Mouse (Mus musculus): ENCODE measurements at regions not wholly inside any gene's neighbourhood (a gene's known extent, or its start where the extent isn't known, plus 50 kb on each side); places are given as distances from the start of the nearest gene placed in this dataset.

DNA sequence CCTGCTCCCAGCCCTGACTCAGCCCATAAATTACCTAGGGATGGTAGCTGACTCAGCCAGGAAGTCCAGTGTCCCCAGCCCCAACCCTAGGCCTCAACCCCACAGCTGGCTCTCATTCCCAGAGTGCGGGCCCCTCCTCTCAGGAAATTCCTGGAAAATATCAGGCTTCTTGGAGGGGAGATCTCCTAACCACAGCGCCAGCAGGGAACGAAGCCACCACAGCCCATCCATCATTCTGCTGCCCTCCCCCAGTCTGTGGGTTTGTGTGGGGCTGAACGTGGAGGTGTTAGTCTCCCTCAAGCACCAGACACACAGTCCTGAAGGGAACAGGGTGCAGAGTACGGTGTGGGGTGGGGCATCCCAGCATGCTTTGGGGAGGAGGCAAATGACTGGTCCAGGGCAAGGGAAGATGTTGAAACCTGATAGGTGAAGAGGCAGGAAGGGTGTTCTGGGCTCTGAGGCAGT, 143.2 kb downstream of the Zfp36l2 start:
- H3K4me2 ChIP-seq (replicated peaks; ENCODE audit: low read depth, low read length), result no peak overlapping the region
- no peaks in the 10 kb centered on the region for H3K4me1 ChIP-seq (replicated peaks; ENCODE audit: control insufficient read depth, insufficient read depth, low read length)
- H3K36me3 ChIP-seq (ENCODE audit: control insufficient read depth, insufficient read depth, low read length), result no peaks in the 10 kb centered on the region
- no peak overlapping the region for H3K9ac ChIP-seq (ENCODE audit: low read depth, low read length)
- H3K27ac ChIP-seq (ENCODE audit: low read depth, low read length), result no peak overlapping the region
- ATAC-seq (ENCODE audit: low FRiP score), result peak; percentile 35; the same call in 1 of the 2 replicates
- H3K4me3 ChIP-seq (ENCODE audit: low read depth, low read length), result no peak overlapping the region
- no peak for DNase-seq (ENCODE audit: low spot score)
- no peaks in the 10 kb centered on the region for H3K9me3 ChIP-seq (ENCODE audit: control insufficient read depth, low read length)
- WGBS, result 46% methylated on average over 5 of the region's 5 CpGs
- no peaks in the 10 kb centered on the region for H3K27me3 ChIP-seq (ENCODE audit: control insufficient read depth, insufficient read depth, low read length)

DNA sequence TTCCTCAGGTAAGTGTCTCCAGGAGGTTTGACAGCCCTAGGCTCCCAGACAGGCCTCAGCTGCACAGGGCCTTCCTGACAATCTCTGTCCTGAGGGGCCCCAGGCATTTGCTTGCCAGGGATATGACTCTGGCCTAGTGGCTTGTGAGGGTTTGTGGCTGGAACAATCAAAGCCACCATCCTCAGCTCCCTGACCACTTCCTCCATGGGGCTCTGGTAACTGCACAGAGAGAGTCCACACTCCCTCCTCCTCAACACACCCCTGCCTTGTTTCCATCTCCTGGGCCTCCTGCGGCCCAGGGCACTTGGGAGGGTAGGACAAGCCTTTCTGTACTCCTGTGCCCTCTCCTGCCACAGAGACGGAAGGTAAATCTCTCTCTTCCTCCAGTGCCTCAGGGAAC, 144.6 kb downstream of the Zfp36l2 start:
- H3K4me3 ChIP-seq (ENCODE audit: low read depth, low read length), result no peak overlapping the region
- WGBS, result 71% methylated on average over 2 of the region's 2 CpGs
- DNase-seq (ENCODE audit: low spot score), result no peak
- no peaks in the 10 kb centered on the region for H3K36me3 ChIP-seq (ENCODE audit: control insufficient read depth, insufficient read depth, low read length)
- no peak overlapping the region for H3K4me2 ChIP-seq (replicated peaks; ENCODE audit: low read depth, low read length)
- H3K27me3 ChIP-seq (ENCODE audit: control insufficient read depth, insufficient read depth, low read length), result no peaks in the 10 kb centered on the region
- no peaks in the 10 kb centered on the region for H3K4me1 ChIP-seq (replicated peaks; ENCODE audit: control insufficient read depth, insufficient read depth, low read length)
- no peak overlapping the region for H3K9ac ChIP-seq (ENCODE audit: low read depth, low read length)
- H3K9me3 ChIP-seq (ENCODE audit: control insufficient read depth, low read length), result no peaks in the 10 kb centered on the region
- no peak for ATAC-seq (ENCODE audit: low FRiP score)
- H3K27ac ChIP-seq (ENCODE audit: low read depth, low read length), result no peak overlapping the region

DNA sequence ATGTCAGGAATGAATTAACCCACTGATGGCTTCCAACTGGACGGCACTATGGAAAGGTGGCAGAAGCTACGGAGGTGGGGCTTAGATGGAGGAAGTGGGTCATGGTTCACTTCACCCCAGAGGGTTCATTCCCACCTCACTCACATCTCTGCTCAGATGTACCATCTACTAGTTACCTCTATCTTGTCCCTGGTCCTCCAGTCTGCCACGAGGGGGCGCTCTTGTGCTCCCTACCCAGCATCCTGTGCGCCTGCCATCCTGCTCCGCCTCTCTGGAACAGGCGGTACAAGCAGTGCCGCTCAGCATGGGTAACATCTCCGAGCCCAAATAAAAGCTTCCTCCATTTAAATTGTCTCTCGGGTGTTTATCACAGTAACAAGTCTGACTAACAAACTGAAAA, 148.3 kb downstream of the Zfp36l2 start:
- no peak for DNase-seq (ENCODE audit: low spot score)
- Histone ChIP-seq H3K4me2 (replicated peaks; ENCODE audit: low read depth, low read length) (no peak overlapping the region), H3K4me3 (ENCODE audit: low read depth, low read length) (no peak overlapping the region), H3K27me3 (ENCODE audit: control insufficient read depth, insufficient read depth, low read length) (no peaks in the 10 kb centered on the region), H3K4me1 (replicated peaks; ENCODE audit: control insufficient read depth, insufficient read depth, low read length) (no peaks in the 10 kb centered on the region), H3K9ac (ENCODE audit: low read depth, low read length) (no peak overlapping the region), H3K9me3 (ENCODE audit: control insufficient read depth, low read length) (no peaks in the 10 kb centered on the region), H3K27ac (ENCODE audit: low read depth, low read length) (no peak overlapping the region), H3K36me3 (ENCODE audit: control insufficient read depth, insufficient read depth, low read length) (no peaks in the 10 kb centered on the region)
- 81% methylated on average over 10 of the region's 10 CpGs for WGBS
- no peak for ATAC-seq (ENCODE audit: low FRiP score)

DNA sequence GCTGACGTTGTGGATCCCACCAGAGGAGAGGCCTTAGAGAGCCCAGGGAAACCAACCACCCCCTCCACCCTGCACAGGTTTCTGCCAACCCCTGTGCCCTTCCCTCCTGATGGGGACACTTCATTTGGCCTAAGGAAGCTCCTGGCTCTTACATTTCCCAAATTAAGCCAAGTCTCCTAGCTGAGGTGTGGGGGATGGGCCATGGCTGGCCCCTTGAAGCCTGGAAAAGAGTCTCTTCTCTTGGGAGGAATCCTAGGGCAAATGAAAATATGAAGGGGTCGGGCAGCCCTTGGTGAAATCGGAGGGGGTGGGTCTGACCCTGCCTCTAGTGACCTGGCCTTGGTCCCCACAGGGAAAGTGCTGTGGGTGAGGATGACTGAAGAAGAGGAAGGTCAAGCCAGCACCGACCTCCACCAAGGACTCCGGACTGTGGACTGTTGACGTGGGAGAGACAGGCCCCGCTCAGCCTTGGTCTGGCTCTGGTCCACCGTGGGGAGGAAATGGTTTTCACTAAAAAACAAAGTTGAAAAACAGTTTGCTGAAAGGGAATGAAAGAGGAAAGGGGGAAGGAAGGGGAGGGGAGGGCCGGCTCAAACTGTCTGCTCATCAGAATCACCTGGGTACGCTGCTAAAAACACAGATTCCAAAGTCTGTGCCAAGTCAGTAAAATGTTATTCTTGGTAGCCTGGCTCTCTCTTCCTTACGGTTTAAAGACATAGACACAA, 150.0 kb downstream of the Zfp36l2 start:
- Histone ChIP-seq H3K4me3 (ENCODE audit: low read depth, low read length) (no peak overlapping the region), H3K4me2 (replicated peaks; ENCODE audit: low read depth, low read length) (no peak overlapping the region), H3K27ac (ENCODE audit: low read depth, low read length) (no peak overlapping the region), H3K4me1 (replicated peaks; ENCODE audit: control insufficient read depth, insufficient read depth, low read length) (no peaks in the 10 kb centered on the region; the same call in 1 of the 2 replicates), H3K27me3 (ENCODE audit: control insufficient read depth, insufficient read depth, low read length) (no peaks in the 10 kb centered on the region), H3K9me3 (ENCODE audit: control insufficient read depth, low read length) (no peaks in the 10 kb centered on the region), H3K9ac (ENCODE audit: low read depth, low read length) (no peak overlapping the region), H3K36me3 (ENCODE audit: control insufficient read depth, insufficient read depth, low read length) (no peaks in the 10 kb centered on the region)
- ATAC-seq (ENCODE audit: low FRiP score), result no peak
- DNase-seq (ENCODE audit: low spot score), result no peak
- WGBS, result 65% methylated on average over 11 of the region's 11 CpGs

DNA sequence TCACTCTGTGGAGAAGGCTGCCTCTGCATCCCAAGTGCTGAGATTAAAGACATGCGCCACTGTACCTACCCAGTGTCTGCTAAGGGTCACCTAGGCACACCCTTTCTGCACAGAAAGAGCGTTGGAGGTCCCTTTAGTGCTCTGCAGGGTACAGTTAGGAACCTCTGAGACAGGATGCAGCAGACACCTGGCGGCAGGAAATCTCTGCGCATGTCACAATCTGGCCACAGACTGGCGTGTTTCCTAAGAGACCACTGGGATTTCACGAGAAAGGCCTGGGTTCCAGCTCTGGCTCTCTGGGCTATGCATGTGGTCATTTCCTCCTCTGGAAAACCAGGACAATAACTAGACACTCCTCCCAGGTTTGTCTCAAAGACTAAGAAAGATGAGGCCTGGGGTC, 151.7 kb downstream of the Zfp36l2 start:
- H3K27ac ChIP-seq (ENCODE audit: low read depth, low read length), result no peak overlapping the region
- no peak overlapping the region for H3K4me2 ChIP-seq (replicated peaks; ENCODE audit: low read depth, low read length)
- DNase-seq (ENCODE audit: low spot score) (no peak), ATAC-seq (ENCODE audit: low FRiP score) (no peak)
- no peaks in the 10 kb centered on the region for H3K36me3 ChIP-seq (ENCODE audit: control insufficient read depth, insufficient read depth, low read length)
- H3K9me3 ChIP-seq (ENCODE audit: control insufficient read depth, low read length), result no peaks in the 10 kb centered on the region
- H3K9ac ChIP-seq (ENCODE audit: low read depth, low read length), result no peak overlapping the region
- no peaks in the 10 kb centered on the region; the same call in 1 of the 2 replicates for H3K4me1 ChIP-seq (replicated peaks; ENCODE audit: control insufficient read depth, insufficient read depth, low read length)
- no peaks in the 10 kb centered on the region for H3K27me3 ChIP-seq (ENCODE audit: control insufficient read depth, insufficient read depth, low read length)
- 86% methylated on average over 6 of the region's 6 CpGs for WGBS
- no peak overlapping the region for H3K4me3 ChIP-seq (ENCODE audit: low read depth, low read length)

DNA sequence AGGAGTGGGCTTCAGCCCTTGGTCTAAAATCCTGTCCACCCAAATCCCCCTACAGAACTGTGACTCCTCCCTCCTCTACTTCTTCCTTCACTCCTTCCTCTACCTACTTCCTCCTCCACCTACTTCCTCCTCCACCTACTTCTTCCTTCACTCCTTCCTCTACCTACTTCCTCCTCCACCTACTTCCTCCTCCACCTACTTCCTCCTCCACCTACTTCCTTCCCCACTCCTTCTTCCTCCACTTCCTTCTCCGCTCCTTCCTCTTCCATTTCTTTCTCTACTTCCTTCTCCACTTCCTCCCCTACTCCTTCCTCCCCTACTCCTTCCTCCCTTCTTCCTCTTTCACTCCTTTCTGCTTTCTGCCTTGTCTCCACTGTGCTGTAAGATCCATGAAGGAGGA, 152.9 kb downstream of the Zfp36l2 start:
- DNase-seq (ENCODE audit: low spot score), result no peak
- 85% methylated on average over 1 of the region's 1 CpGs for WGBS
- Histone ChIP-seq H3K27me3 (ENCODE audit: control insufficient read depth, insufficient read depth, low read length) (no peaks in the 10 kb centered on the region), H3K4me3 (ENCODE audit: low read depth, low read length) (no peak overlapping the region), H3K4me1 (replicated peaks; ENCODE audit: control insufficient read depth, insufficient read depth, low read length) (no peaks in the 10 kb centered on the region; the same call in 1 of the 2 replicates), H3K4me2 (replicated peaks; ENCODE audit: low read depth, low read length) (no peak overlapping the region), H3K9ac (ENCODE audit: low read depth, low read length) (no peak overlapping the region), H3K9me3 (ENCODE audit: control insufficient read depth, low read length) (no peaks in the 10 kb centered on the region), H3K36me3 (ENCODE audit: control insufficient read depth, insufficient read depth, low read length) (no peaks in the 10 kb centered on the region), H3K27ac (ENCODE audit: low read depth, low read length) (no peak overlapping the region)
- no peak for ATAC-seq (ENCODE audit: low FRiP score)

DNA sequence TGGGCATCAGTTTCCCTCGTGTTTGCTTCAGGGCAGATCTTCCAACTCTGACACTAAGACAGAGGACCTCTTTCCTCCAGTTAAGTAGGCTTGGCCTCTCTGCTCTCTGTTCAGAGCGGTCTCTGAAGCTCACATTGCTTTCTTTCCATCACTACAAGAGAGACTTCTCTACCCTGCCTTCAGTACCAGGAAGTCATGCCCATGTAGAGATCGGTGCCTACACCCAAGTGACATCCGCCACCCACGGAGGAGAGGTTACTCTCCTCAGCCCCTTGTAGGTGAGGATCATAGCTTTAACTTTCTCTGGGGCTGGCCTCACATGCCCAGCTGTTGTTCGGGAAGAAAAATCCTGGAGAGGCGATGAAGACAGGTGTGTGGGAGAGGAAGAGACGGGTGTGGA, 155.3 kb downstream of the Zfp36l2 start:
- no peak overlapping the region for H3K9ac ChIP-seq (ENCODE audit: low read depth, low read length)
- DNase-seq (ENCODE audit: low spot score) (no peak), ATAC-seq (ENCODE audit: low FRiP score) (no peak)
- no peaks in the 10 kb centered on the region for H3K9me3 ChIP-seq (ENCODE audit: control insufficient read depth, low read length)
- H3K36me3 ChIP-seq (ENCODE audit: control insufficient read depth, insufficient read depth, low read length), result no peaks in the 10 kb centered on the region
- no peak overlapping the region for H3K27ac ChIP-seq (ENCODE audit: low read depth, low read length)
- H3K27me3 ChIP-seq (ENCODE audit: control insufficient read depth, insufficient read depth, low read length), result no peaks in the 10 kb centered on the region
- 93% methylated on average over 8 of the region's 8 CpGs for WGBS
- H3K4me3 ChIP-seq (ENCODE audit: low read depth, low read length), result no peak overlapping the region
- H3K4me2 ChIP-seq (replicated peaks; ENCODE audit: low read depth, low read length), result no peak overlapping the region
- H3K4me1 ChIP-seq (replicated peaks; ENCODE audit: control insufficient read depth, insufficient read depth, low read length), result no peaks in the 10 kb centered on the region; the same call in 1 of the 2 replicates

DNA sequence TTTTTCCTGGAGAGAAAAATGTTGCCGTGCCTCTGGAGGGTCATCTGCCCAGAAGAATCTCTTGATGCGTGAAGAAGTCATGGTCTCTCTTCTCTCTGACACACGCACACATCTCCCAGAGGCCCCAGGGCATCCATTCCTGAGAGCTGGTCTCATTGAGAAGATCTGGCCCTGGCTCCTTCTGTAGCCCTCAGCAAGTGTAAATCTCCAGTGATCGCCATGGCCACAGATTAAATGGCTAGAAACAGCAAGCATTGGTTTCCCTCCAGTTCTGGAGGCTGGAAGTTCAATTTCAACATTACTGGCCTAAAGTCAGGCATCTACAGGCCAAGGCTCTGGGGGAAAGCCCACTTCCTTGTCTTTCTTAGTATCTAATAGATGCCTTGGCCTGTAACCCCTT, 155.9 kb downstream of the Zfp36l2 start:
- H3K36me3 ChIP-seq (ENCODE audit: control insufficient read depth, insufficient read depth, low read length), result no peaks in the 10 kb centered on the region

DNA sequence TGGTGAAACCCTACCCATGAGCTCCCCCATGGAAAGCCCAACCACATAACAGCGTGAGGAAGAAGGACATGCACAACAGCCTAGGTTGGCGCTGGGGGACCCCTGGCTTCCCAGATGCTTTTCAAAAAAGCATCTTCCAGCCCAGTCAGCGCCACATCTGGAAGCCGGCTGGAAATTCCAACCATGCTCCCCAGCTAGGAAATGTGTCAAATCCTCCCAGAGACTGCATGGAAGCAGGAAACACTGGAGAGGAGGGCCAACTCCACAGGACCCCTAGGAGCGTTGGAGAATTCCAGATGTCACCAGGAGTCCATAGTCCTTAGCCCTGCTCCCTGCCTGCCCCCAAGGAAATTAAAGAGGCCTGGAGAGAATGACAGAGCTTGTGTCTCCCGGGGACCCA, 156.4 kb downstream of the Zfp36l2 start:
- no peaks in the 10 kb centered on the region for H3K36me3 ChIP-seq (ENCODE audit: control insufficient read depth, insufficient read depth, low read length)
- H3K27ac ChIP-seq (ENCODE audit: low read depth, low read length), result no peak overlapping the region
- no peak overlapping the region for H3K9ac ChIP-seq (ENCODE audit: low read depth, low read length)
- 61% methylated on average over 6 of the region's 6 CpGs for WGBS
- H3K27me3 ChIP-seq (ENCODE audit: control insufficient read depth, insufficient read depth, low read length), result no peaks in the 10 kb centered on the region
- DNase-seq (ENCODE audit: low spot score), result no peak
- H3K9me3 ChIP-seq (ENCODE audit: control insufficient read depth, low read length), result no peaks in the 10 kb centered on the region
- H3K4me3 ChIP-seq (ENCODE audit: low read depth, low read length), result no peak overlapping the region
- no peaks in the 10 kb centered on the region; the same call in 1 of the 2 replicates for H3K4me1 ChIP-seq (replicated peaks; ENCODE audit: control insufficient read depth, insufficient read depth, low read length)
- no peak overlapping the region for H3K4me2 ChIP-seq (replicated peaks; ENCODE audit: low read depth, low read length)
- ATAC-seq (ENCODE audit: low FRiP score), result no peak

More for the DNA sequence above, 155.9 kb downstream of the Zfp36l2 start:
- no peak for DNase-seq (ENCODE audit: low spot score)
- Histone ChIP-seq H3K9ac (ENCODE audit: low read depth, low read length) (no peak overlapping the region), H3K27ac (ENCODE audit: low read depth, low read length) (no peak overlapping the region), H3K4me3 (ENCODE audit: low read depth, low read length) (no peak overlapping the region), H3K4me1 (replicated peaks; ENCODE audit: control insufficient read depth, insufficient read depth, low read length) (no peaks in the 10 kb centered on the region; the same call in 1 of the 2 replicates), H3K4me2 (replicated peaks; ENCODE audit: low read depth, low read length) (no peak overlapping the region), H3K9me3 (ENCODE audit: control insufficient read depth, low read length) (no peaks in the 10 kb centered on the region), H3K27me3 (ENCODE audit: control insufficient read depth, insufficient read depth, low read length) (no peaks in the 10 kb centered on the region)
- no peak for ATAC-seq (ENCODE audit: low FRiP score)
- 66% methylated on average over 4 of the region's 4 CpGs for WGBS

All from hindbrain, embryonic 11.5 days (tissue).